ENCODE assay signal across 13 mouse cellular contexts in genomic region chr4:9115874-9116273, GRCm38 (mm10).
DNase-seq lines count a peak whose midpoint lies in the region; ATAC-seq and TF ChIP-seq lines count a peak whose summit lies in the region.
"Had no signal": no experiment of that assay in that cellular context is flagged by ENCODE, and none has a peak within 500 bp of the region (broad histone marks: within the 10 kb centered on the region; RNA-seq: fewer than 3 reads in every experiment).

No protein-coding gene starts in this region.

- peak overlapping the region; percentile 59; the same call in 1 of the 2 replicates for H3K27ac ChIP-seq in heart, embryonic 10.5 days
- no peak overlapping the region for H3K27ac ChIP-seq in heart, embryonic 12.5 days (ENCODE audit: poor library complexity, severe bottlenecking)
- H3K27ac ChIP-seq in stomach, embryonic 14.5 days (ENCODE audit: low read length) = no peak overlapping the region
- no peak overlapping the region for H3K27ac ChIP-seq in stomach, postnatal 0 days (replicated peaks)
- H3K27ac ChIP-seq: embryonic facial prominence, embryonic 15.5 days; limb, embryonic 13.5 days had no signal

- peaks cover 33% of the 10 kb centered on the region for H3K4me1 ChIP-seq in heart, embryonic 10.5 days
- H3K4me1 ChIP-seq in heart, embryonic 12.5 days (replicated peaks) = peaks cover 21% of the 10 kb centered on the region
- H3K4me1 ChIP-seq in stomach, embryonic 14.5 days (ENCODE audit: control insufficient read depth, insufficient read depth, low read length) = peaks cover 5% of the 10 kb centered on the region
- no peaks in the 10 kb centered on the region for H3K4me1 ChIP-seq in stomach, postnatal 0 days (replicated peaks; ENCODE audit: control insufficient read depth, insufficient read depth)
- H3K4me1 ChIP-seq: embryonic facial prominence, embryonic 15.5 days had no signal

- no peak for TF ChIP-seq CTCF in stomach, postnatal 0 days (IDR thresholded peaks at IDR 0.05; ENCODE audit: low read depth)

- no peak for TF ChIP-seq EP300 in stomach, postnatal 0 days (optimal IDR thresholded peaks at IDR 0.05)

- no peaks in the 10 kb centered on the region for H3K36me3 ChIP-seq in heart, embryonic 10.5 days
- no peaks in the 10 kb centered on the region for H3K36me3 ChIP-seq in heart, embryonic 12.5 days
- no peaks in the 10 kb centered on the region for H3K36me3 ChIP-seq in stomach, embryonic 14.5 days (ENCODE audit: control insufficient read depth, insufficient read depth, low read length)
- H3K36me3 ChIP-seq in stomach, postnatal 0 days (ENCODE audit: control insufficient read depth, insufficient read depth, low read length) = no peaks in the 10 kb centered on the region
- H3K36me3 ChIP-seq: embryonic facial prominence, embryonic 15.5 days; limb, embryonic 13.5 days had no signal

- H3K27me3 ChIP-seq in heart, embryonic 10.5 days (ENCODE audit: insufficient read depth, poor library complexity, severe bottlenecking) = no peaks in the 10 kb centered on the region
- no peaks in the 10 kb centered on the region for H3K27me3 ChIP-seq in heart, embryonic 12.5 days (replicated peaks)
- no peaks in the 10 kb centered on the region for H3K27me3 ChIP-seq in stomach, embryonic 14.5 days (ENCODE audit: control insufficient read depth, insufficient read depth, low read length)
- H3K27me3 ChIP-seq in stomach, postnatal 0 days (ENCODE audit: control insufficient read depth, insufficient read depth, low read length) = no peaks in the 10 kb centered on the region
- H3K27me3 ChIP-seq: embryonic facial prominence, embryonic 15.5 days had no signal

- no peak overlapping the region for H3K4me2 ChIP-seq in heart, embryonic 12.5 days
- no peak overlapping the region for H3K4me2 ChIP-seq in stomach, embryonic 14.5 days (replicated peaks; ENCODE audit: low read depth, low read length)
- H3K4me2 ChIP-seq in stomach, postnatal 0 days (replicated peaks; ENCODE audit: low read depth) = no peak overlapping the region
- H3K4me2 ChIP-seq: embryonic facial prominence, embryonic 15.5 days; limb, embryonic 13.5 days had no signal

- no peak overlapping the region for H3K9ac ChIP-seq in heart, embryonic 12.5 days
- H3K9ac ChIP-seq in stomach, embryonic 14.5 days (replicated peaks; ENCODE audit: low read depth, low read length) = no peak overlapping the region
- H3K9ac ChIP-seq in stomach, postnatal 0 days (ENCODE audit: low read length) = no peak overlapping the region
- H3K9ac ChIP-seq: embryonic facial prominence, embryonic 15.5 days; limb, embryonic 13.5 days had no signal

- DNase-seq in heart, embryonic 10.5 days (ENCODE audit: low spot score) = no peak
- DNase-seq in stomach, postnatal 0 days (ENCODE audit: low spot score) = no peak
- peak; percentile 38 to 70 for DNase-seq in natural killer cell, adult 2 months (ENCODE audit: low spot score in 2 of 2)
- no peak for DNase-seq in layer of hippocampus, postnatal 36 days
- DNase-seq: adrenal gland, postnatal 10 days; gastrocnemius, postnatal 36 days; kidney, adult 2 months had no signal

- H3K9me3 ChIP-seq in heart, embryonic 10.5 days = no peaks in the 10 kb centered on the region
- H3K9me3 ChIP-seq in heart, embryonic 12.5 days (replicated peaks) = no peaks in the 10 kb centered on the region
- H3K9me3 ChIP-seq in stomach, embryonic 14.5 days (ENCODE audit: control insufficient read depth, low read depth, low read length) = no peaks in the 10 kb centered on the region
- H3K9me3 ChIP-seq in stomach, postnatal 0 days (ENCODE audit: control insufficient read depth, low read length) = no peaks in the 10 kb centered on the region
- H3K9me3 ChIP-seq: embryonic facial prominence, embryonic 15.5 days; limb, embryonic 13.5 days had no signal

- WGBS in heart, embryonic 10.5 days = 8% methylated on average over 7 of the region's 7 CpGs
- WGBS in heart, embryonic 12.5 days = 2% methylated on average over 7 of the region's 7 CpGs
- WGBS in stomach, embryonic 14.5 days = 31% methylated on average over 7 of the region's 7 CpGs
- WGBS in stomach, postnatal 0 days = 26% methylated on average over 7 of the region's 7 CpGs

- no peak for ATAC-seq in heart, embryonic 12.5 days (ENCODE audit: insufficient number of reproducible peaks, low FRiP score)
- ATAC-seq in stomach, embryonic 14.5 days (ENCODE audit: insufficient number of reproducible peaks, insufficient read depth, low FRiP score, low read depth) = 0 out of 2 replicates have a peak, but pooled peaks have one; percentile 42
- no peak for ATAC-seq in stomach, postnatal 0 days (ENCODE audit: low FRiP score, low TSS enrichment)
- ATAC-seq in hematopoietic stem cell, adult 5-6 weeks (replicated peaks in 1 of 2; ENCODE audit: insufficient read depth in 1 of 2, low FRiP score in 2 of 2, low TSS enrichment in 1 of 2, low read depth in 1 of 2, poor library complexity in 2 of 2, severe bottlenecking in 2 of 2) = peak; percentile 42 to 58; a peak in 3 of 4 replicates
- ATAC-seq in cerebellum, adult (ENCODE audit: insufficient number of reproducible peaks, low FRiP score, low TSS enrichment) = no peak

- H3K4me3 ChIP-seq in heart, embryonic 10.5 days = no peak overlapping the region
- no peak overlapping the region for H3K4me3 ChIP-seq in heart, embryonic 12.5 days
- no peak overlapping the region for H3K4me3 ChIP-seq in stomach, embryonic 14.5 days (ENCODE audit: low read depth, low read length)
- no peak overlapping the region for H3K4me3 ChIP-seq in stomach, postnatal 0 days (ENCODE audit: low read depth, low read length)
- H3K4me3 ChIP-seq: embryonic facial prominence, embryonic 15.5 days; limb, embryonic 13.5 days had no signal

Comparison
In these comparisons a context has a peak if more than half of its experiments do, and no peak if none do; other contexts are left out.
1. ATAC-seq: peak in stomach, embryonic 14.5 days (single experiment) and hematopoietic stem cell, adult 5-6 weeks (2 of 2); none in heart, embryonic 12.5 days (single experiment), stomach, postnatal 0 days (single experiment) and cerebellum, adult (single experiment).
2. DNase-seq: peak in natural killer cell, adult 2 months (2 of 2); none in heart, embryonic 10.5 days (single experiment), stomach, postnatal 0 days (single experiment) and layer of hippocampus, postnatal 36 days (0 of 2).